Mouse (Mus musculus): Measurements from ENCODE around the gene Fbxo33. TPM values are rescaled to one million over a fixed set of nuclear protein-coding genes. Genes with fewer than 3 reads are reported as not detected.

Gene Fbxo33
- 88.3 TPM for polyA plus RNA-seq (2017; shearing (Covaris generic))

DNA sequence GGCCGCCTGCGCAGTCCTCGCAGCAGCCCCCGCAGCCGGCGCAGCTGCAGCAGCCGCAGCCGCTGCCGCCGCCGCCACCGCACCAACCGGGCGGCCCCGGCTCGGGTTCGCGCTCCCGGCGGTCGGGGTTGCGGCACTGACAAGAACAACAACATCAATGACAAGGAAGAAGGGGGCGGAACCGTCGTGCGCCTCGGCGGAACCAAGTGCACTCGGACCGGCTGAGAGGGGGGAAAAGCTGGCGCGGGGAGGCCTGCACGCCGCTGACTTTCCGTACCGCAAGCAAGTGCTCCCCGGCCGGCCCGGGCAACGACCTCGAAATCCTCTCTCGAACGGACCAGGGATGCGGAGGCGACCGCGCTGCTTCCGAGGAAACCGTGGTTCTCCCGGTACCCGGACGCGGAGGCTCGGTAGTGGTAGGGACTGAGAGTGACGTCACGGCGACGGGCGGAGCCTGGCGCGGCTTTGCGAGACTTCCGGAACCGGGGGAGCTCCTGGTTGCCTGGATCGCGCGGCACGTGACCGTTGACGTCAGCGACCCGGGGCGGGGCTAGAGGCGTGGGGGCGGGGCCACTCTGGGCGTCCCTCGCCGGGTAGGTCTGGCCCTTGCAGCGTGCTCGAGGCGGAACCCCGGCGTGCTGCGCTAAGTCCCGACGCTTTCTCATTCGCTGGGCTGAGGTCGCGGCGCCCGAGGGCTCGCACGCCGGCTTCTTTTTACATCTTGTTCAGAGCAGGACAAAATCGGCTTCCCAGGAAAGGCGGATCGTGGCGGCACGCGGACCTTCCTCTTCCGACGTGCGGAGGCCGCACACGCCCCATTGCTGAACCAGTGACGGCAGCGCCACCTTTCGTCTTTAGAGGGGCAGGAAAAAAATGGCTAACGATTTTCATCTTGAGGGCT is at the start of gene Fbxo33:
Gene Fbxo33 (minus strand): TSS at position 401 of the 901 bp plus-strand sequence.

Other genes starting within 250 kb of the Fbxo33 start
- gene Sec23a, start 207.7 kb downstream of the Fbxo33 start, polyA plus RNA-seq (2017; shearing (Covaris generic)), result 25.2 TPM
- 14.7 TPM for gene Gemin2, start 206.3 kb downstream of the Fbxo33 start, polyA plus RNA-seq (2017; shearing (Covaris generic))
- gene Trappc6b, start 158.3 kb downstream of the Fbxo33 start, polyA plus RNA-seq (2017; shearing (Covaris generic)), result 90.5 TPM
- gene Pnn, start 152.8 kb downstream of the Fbxo33 start, polyA plus RNA-seq (2017; shearing (Covaris generic)), result 84.8 TPM
- 152 TPM for gene Mia2, start 123.9 kb downstream of the Fbxo33 start, polyA plus RNA-seq (2017; shearing (Covaris generic))